In the genomic region with DNA sequence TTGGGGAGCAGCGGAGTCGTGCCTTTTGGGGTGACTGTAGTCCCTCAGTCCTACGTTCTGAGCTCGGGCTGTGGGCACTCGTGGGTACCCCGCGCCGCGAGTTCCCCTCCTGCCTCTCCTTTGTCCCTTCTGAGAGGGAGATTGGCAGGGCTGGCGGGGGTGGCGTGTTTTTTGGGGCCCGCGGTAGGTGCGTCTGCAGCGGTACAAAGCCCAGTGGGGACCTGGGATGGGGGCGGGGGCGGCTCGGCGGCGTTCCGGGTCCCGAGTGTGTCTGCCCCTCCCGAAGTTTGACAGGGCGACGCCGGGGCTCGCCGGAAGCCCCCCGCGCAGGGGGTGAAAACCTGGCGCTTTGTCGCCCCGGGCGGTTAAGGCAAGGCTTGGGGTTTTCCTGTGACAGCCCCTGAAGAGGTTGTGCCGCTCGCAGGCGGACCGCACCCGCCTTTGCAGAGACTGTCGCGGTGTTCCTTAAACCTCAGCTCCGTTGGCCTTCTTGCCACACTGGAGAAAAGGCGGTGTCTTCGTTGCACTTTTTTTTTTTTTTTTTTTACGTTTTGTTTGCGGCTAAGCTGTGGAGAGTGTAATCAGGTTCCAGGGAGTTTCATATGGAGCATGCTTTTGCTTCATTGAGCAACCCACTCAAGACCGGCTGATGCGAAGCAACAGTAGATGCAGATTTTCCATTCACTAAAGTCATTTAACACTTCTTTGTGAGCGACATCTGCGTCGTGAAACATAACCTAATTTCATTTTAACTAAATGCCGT, we compare ENCODE assay signal across 8 mouse cellular contexts. TPM values are rescaled to one million over a fixed set of nuclear protein-coding genes. Genes with fewer than 3 reads are reported as not detected.
A peak's percentile ranks its signal among the peaks of the same experiment; 100 is the strongest.
DNase-seq lines count a peak whose midpoint lies in the region; ATAC-seq and TF ChIP-seq lines count a peak whose summit lies in the region.

No protein-coding gene starts in this region.

- WGBS in intestine, postnatal 0 days = under 1% methylated on average over 49 of the region's 52 CpGs
- under 1% methylated on average over 50 of the region's 52 CpGs for WGBS in liver, embryonic 14.5 days (ENCODE audit: insufficient replicate concordance)
- WGBS in stomach, postnatal 0 days = under 1% methylated on average over 51 of the region's 52 CpGs

- peak; percentile 33 to 72 for DNase-seq in left cerebral cortex, postnatal 10 days (ENCODE audit: extremely low spot score in 1 of 2, low spot score in 2 of 2)
- DNase-seq in left cerebral cortex, adult 11 months (ENCODE audit: low spot score) = no peak
- peak; percentile 62 for DNase-seq in embryo, embryonic 10 days (ENCODE audit: low spot score)
- peak; percentile 43 to 45 for DNase-seq in gastrocnemius, postnatal 4 days (ENCODE audit: low spot score in 2 of 2)
- peak in 2 of 3 experiments; percentile 41 to 47 for DNase-seq in liver, embryonic 14.5 days (ENCODE audit: low read depth in 3 of 3, low spot score in 3 of 3)
- peak; percentile 86 for DNase-seq in naive thymus-derived CD4-positive, alpha-beta T cell, adult 2 months (ENCODE audit: low read depth)
- peak; percentile 61 for DNase-seq in stomach, postnatal 0 days (ENCODE audit: low spot score)

- H3K36me3 ChIP-seq in intestine, postnatal 0 days (ENCODE audit: control insufficient read depth, insufficient read depth) = no peaks in the 10 kb centered on the region
- H3K36me3 ChIP-seq in liver, embryonic 14.5 days (replicated peaks; ENCODE audit: control insufficient read depth, insufficient read depth, low read depth) = no peaks in the 10 kb centered on the region
- no peaks in the 10 kb centered on the region for H3K36me3 ChIP-seq in stomach, postnatal 0 days (ENCODE audit: control insufficient read depth, insufficient read depth, low read length)

- intact Hi-C loops in left cerebral cortex, postnatal 10 days (cut with DNase I) = no loop called here

- H3K27me3 ChIP-seq in intestine, postnatal 0 days (replicated peaks; ENCODE audit: control insufficient read depth, insufficient read depth, low read length) = no peaks in the 10 kb centered on the region
- no peaks in the 10 kb centered on the region for H3K27me3 ChIP-seq in liver, embryonic 14.5 days (ENCODE audit: control insufficient read depth, insufficient read depth, low read length)
- no peaks in the 10 kb centered on the region for H3K27me3 ChIP-seq in stomach, postnatal 0 days (ENCODE audit: control insufficient read depth, insufficient read depth, low read length)

- no peaks in the 10 kb centered on the region for H3K9me3 ChIP-seq in intestine, postnatal 0 days (ENCODE audit: control insufficient read depth)
- H3K9me3 ChIP-seq in liver, embryonic 14.5 days (ENCODE audit: control insufficient read depth, low read length) = no peaks in the 10 kb centered on the region
- no peaks in the 10 kb centered on the region for H3K9me3 ChIP-seq in stomach, postnatal 0 days (ENCODE audit: control insufficient read depth, low read length)

- H3K27ac ChIP-seq in intestine, postnatal 0 days (ENCODE audit: low read depth, low read length) = peak overlapping the region; percentile 84
- peak overlapping the region; percentile 89 for H3K27ac ChIP-seq in liver, embryonic 14.5 days
- peak overlapping the region; percentile 93 for H3K27ac ChIP-seq in stomach, postnatal 0 days (replicated peaks)

- TF ChIP-seq EP300 in liver, embryonic 14.5 days (IDR thresholded peaks at IDR 0.05; ENCODE audit: low read depth) = 0 out of 2 replicates have a peak, but pooled peaks have one; percentile 18
- TF ChIP-seq EP300 in stomach, postnatal 0 days (optimal IDR thresholded peaks at IDR 0.05) = no peak

- ATAC-seq in intestine, postnatal 0 days = peak; percentile 65
- ATAC-seq in liver, embryonic 14.5 days (ENCODE audit: insufficient read depth) = peak; percentile 47
- peak; percentile 66 for ATAC-seq in stomach, postnatal 0 days (ENCODE audit: low FRiP score, low TSS enrichment)

- TF ChIP-seq CTCF in intestine, postnatal 0 days (IDR thresholded peaks at IDR 0.05; ENCODE audit: low read depth) = no peak
- no peak; the same call in 1 of the 2 replicates for TF ChIP-seq CTCF in liver, embryonic 14.5 days (IDR thresholded peaks at IDR 0.05; ENCODE audit: low read depth)
- no peak for TF ChIP-seq CTCF in stomach, postnatal 0 days (IDR thresholded peaks at IDR 0.05; ENCODE audit: low read depth)

- H3K4me1 ChIP-seq in intestine, postnatal 0 days (replicated peaks; ENCODE audit: control insufficient read depth, insufficient read depth, low read length) = no peaks in the 10 kb centered on the region
- H3K4me1 ChIP-seq in liver, embryonic 14.5 days (replicated peaks; ENCODE audit: control insufficient read depth in 2 of 2, insufficient read depth in 2 of 2, low read length in 1 of 2) = peaks cover 34 to 41% of the 10 kb centered on the region in 2 experiments
- H3K4me1 ChIP-seq in stomach, postnatal 0 days (replicated peaks; ENCODE audit: control insufficient read depth, insufficient read depth) = no peaks in the 10 kb centered on the region

- peak overlapping the region; percentile 92 for H3K9ac ChIP-seq in intestine, postnatal 0 days (ENCODE audit: low read depth, low read length)
- peak overlapping the region; percentile 99 for H3K9ac ChIP-seq in liver, embryonic 14.5 days (replicated peaks)
- H3K9ac ChIP-seq in stomach, postnatal 0 days (ENCODE audit: low read length) = peak overlapping the region; percentile 95

- H3K4me2 ChIP-seq in intestine, postnatal 0 days (replicated peaks; ENCODE audit: low read depth) = peak overlapping the region; percentile 91
- peak overlapping the region; percentile 80 for H3K4me2 ChIP-seq in liver, embryonic 14.5 days (ENCODE audit: low read depth)
- H3K4me2 ChIP-seq in stomach, postnatal 0 days (replicated peaks; ENCODE audit: low read depth) = peak overlapping the region; percentile 84

- peak overlapping the region; percentile 84 for H3K4me3 ChIP-seq in intestine, postnatal 0 days (ENCODE audit: low read depth, low read length)
- peak overlapping the region; percentile 78 to 99 for H3K4me3 ChIP-seq in liver, embryonic 14.5 days (ENCODE audit: insufficient read depth in 1 of 2, low read depth in 2 of 2, low read length in 2 of 2)
- H3K4me3 ChIP-seq in stomach, postnatal 0 days (ENCODE audit: low read depth, low read length) = peak overlapping the region; percentile 89

RNA-seq across cellular contexts. Expression of a gene that starts 0.8 kb away (rescaled TPM):
- total RNA-seq in left cerebral cortex, postnatal 10 days (2021) = 10 to 100 TPM; 67.4 to 67.7 TPM
- total RNA-seq in gastrocnemius, postnatal 4 days (2021) = 10 to 100 TPM; 22.5 to 24.8 TPM
- 2.8 and 3.3 TPM in 2 replicates for polyA plus RNA-seq in intestine, postnatal 0 days (2015; fragmentation: Nextera tagmentation; extraction: Ambion mirVana)
- polyA plus RNA-seq in liver, embryonic 14.5 days (2012; rRNA removed) = 4.8 and 6.3 TPM in 2 replicates
- polyA plus RNA-seq in liver, embryonic 14.5 days (2014; fragmentation: Nextera tagmentation; extraction: Ambion mirVana) = 7.2 and 7.7 TPM in 2 replicates
- polyA plus RNA-seq in stomach, postnatal 0 days (2015; fragmentation: Nextera tagmentation; extraction: Ambion mirVana) = 4.5 and 5.1 TPM in 2 replicates
